Mouse (Mus musculus) heart, adult 2 months (tissue): ENCODE measurements around the gene Lonrf2. TPM values are rescaled to one million over a fixed set of nuclear protein-coding genes. Genes with fewer than 3 reads are reported as not detected.

Experiments used
- DNase-seq, 2 experiments: peaks; one replicate each; pipeline ENCODE4 v3.0.0; 2021
- H3K27ac ChIP-seq: fragments of 200-600 bp; 2 replicates; pipeline ENCODE4 v1.8.1; 2022
- H3K27me3 ChIP-seq: fragments of 200-500 bp; 2 replicates; pipeline ENCODE4 v1.6.1; 2012; ENCODE audit warnings: mild to moderate bottlenecking, low read length, inconsistent platforms, mixed read lengths; ENCODE audit not compliant: control insufficient read depth, insufficient read depth
- H3K36me3 ChIP-seq: fragments of 200-500 bp; 2 replicates; pipeline ENCODE4 v1.6.1; 2012; ENCODE audit warnings: low read length, inconsistent platforms; ENCODE audit not compliant: control insufficient read depth, insufficient read depth
- H3K4me1 ChIP-seq: fragments of 200-500 bp; 2 replicates; pipeline ENCODE4 v1.6.1; 2011; ENCODE audit warnings: low read length; ENCODE audit not compliant: control insufficient read depth, insufficient read depth
- H3K4me3 ChIP-seq: fragments of 200-600 bp; 2 replicates; pipeline ENCODE4 v1.8.1; 2022
- H3K79me2 ChIP-seq: fragments of 200-500 bp; replicated peaks from 2 replicates; pipeline ENCODE4 v1.6.1; 2012; ENCODE audit warnings: mild to moderate bottlenecking, inconsistent platforms, low read length, moderate library complexity, mixed read lengths; ENCODE audit not compliant: control insufficient read depth, insufficient read depth
- H3K9ac ChIP-seq: fragments of 200-500 bp; 2 replicates; pipeline ENCODE4 v1.6.1; 2012; ENCODE audit warnings: low read depth, mild to moderate bottlenecking, control low read depth, inconsistent platforms, low read length, mixed read lengths
- CTCF ChIP-seq: fragments of 200-600 bp; IDR thresholded peaks from 2 replicates; pipeline ENCODE4 v1.8.1; 2022; ENCODE audit warnings: antibody characterized with exemption, mild to moderate bottlenecking, moderate library complexity
- EP300 ChIP-seq: fragments of 200-500 bp; IDR thresholded peaks from 2 replicates; pipeline ENCODE4 v1.6.1; 2011; ENCODE audit warnings: low read depth, low read length, control low read depth; ENCODE audit not compliant: insufficient read depth
- POLR2A ChIP-seq: fragments of 200-500 bp; IDR thresholded peaks from 2 replicates; pipeline ENCODE4 v1.6.1; 2011; ENCODE audit warnings: mild to moderate bottlenecking, low read depth, low read length, control low read depth; ENCODE audit not compliant: insufficient read depth
- WGBS: fragments of 180-500 bp; shearing (Covaris S2); methylation state at CpG from one replicate; pipeline ENCODE4 v1.1.7; 2018; 5-methylcytosine and 5-hydroxymethylcytosine counted together
- intact Hi-C: fragments of 180-260 bp; cut with DNase I; formaldehyde crosslinking; loops from one replicate; pipeline ENCODE4 v1.15.1; 2025
- polyA plus RNA-seq: library from polyadenylated mRNA; depleted of rRNA; stranded (reverse); fragments of >200 nt; gene quantifications from 2 replicates; pipeline ENCODE4 v1.2.3, GENCODE M21; 2012
- total RNA-seq, 2 experiments: library from RNA; stranded (reverse); gene quantifications; 2 replicates each; pipeline ENCODE4 v1.2.3; 2021

Gene Lonrf2
- total and polyA plus RNA-seq, 3 experiments, result 2.6 to 3.8 (median 3.3) TPM

DNA sequence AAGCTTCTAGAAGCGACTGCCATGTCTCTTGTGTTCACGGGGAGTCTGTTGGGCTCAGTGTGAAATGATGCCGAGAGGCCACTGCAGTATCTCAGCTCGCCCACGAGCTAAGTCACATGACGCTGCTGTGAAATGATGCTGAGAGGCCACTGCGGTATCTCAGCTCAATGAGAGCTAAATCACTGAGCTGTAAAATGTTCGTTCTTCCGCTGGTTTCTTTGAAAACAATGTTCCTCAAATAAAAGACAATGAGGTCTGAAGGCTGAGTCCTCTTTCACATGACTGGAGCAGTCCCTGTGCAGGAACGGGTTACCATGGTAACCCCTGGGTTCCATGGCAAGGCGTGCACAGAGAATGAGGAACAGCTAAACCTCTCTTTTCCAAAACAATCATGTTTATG lies 11.5 kb upstream of the Lonrf2 start:
- intact Hi-C loops, result no loop called here
- Histone ChIP-seq H3K27ac (no peak overlapping the region), H3K9ac (no peak overlapping the region), H3K27me3 (no peaks in the 10 kb centered on the region), H3K36me3 (no peaks in the 10 kb centered on the region), H3K4me1 (no peaks in the 10 kb centered on the region), H3K79me2 (no peaks in the 10 kb centered on the region), H3K4me3 (no peak overlapping the region)
- 65% methylated on average over 11 of the region's 11 CpGs for WGBS
- DNase-seq, result no peak
- no peak for TF ChIP-seq POLR2A
- no peak for TF ChIP-seq EP300
- TF ChIP-seq CTCF, result no peak

DNA sequence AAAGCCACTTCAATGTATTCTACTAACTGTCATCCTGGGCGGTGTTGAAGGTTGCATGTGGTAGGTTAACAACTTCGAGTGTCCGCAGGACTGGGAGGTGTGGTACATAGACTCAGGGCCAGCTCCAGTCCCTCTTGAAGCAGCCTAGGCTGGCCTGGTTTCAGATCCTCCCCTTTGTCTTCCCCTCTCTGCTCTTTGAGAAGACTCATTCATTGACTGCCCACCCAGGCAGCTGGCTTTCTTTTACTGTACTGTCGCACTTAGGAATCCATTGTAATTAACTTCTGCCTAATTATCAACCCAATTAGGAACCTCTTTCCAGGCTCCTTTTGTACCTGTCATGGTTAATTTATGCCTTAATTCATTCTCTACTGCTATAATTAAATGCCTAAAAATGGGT lies 6.8 kb upstream of the Lonrf2 start:
- Histone ChIP-seq H3K9ac (no peak overlapping the region), H3K36me3 (no peaks in the 10 kb centered on the region), H3K79me2 (no peaks in the 10 kb centered on the region), H3K27ac (no peak overlapping the region), H3K4me1 (no peaks in the 10 kb centered on the region), H3K4me3 (no peak overlapping the region), H3K27me3 (no peaks in the 10 kb centered on the region)
- WGBS, result 77% methylated on average over 4 of the region's 4 CpGs
- intact Hi-C loops, result no loop called here
- DNase-seq, result no peak
- no peak for TF ChIP-seq CTCF
- no peak for TF ChIP-seq POLR2A
- no peak for TF ChIP-seq EP300

DNA sequence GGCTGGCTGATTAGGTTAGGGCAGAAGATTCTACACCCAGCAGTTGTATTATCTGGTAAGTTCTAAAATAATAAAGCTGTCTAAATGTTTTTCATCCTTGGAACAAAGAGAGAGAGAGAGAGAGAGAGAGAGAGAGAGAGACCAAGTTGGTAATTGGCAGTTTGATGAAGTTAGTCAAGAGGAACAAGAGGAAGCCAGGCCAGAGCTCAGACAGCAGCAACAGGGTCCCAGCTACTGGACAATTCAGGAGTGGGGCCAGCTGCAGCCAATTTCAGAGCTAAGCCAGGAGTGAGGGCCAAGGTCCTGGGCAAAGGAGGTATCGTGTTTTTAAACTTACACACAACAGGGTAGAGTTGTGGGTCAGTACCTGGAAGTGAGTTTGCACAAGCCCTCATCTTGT lies 6.3 kb upstream of the Lonrf2 start:
- no peak overlapping the region for H3K27ac ChIP-seq
- H3K9ac ChIP-seq, result no peak overlapping the region
- TF ChIP-seq POLR2A, result no peak
- TF ChIP-seq CTCF, result no peak
- no peak for TF ChIP-seq EP300
- H3K79me2 ChIP-seq, result no peaks in the 10 kb centered on the region
- H3K36me3 ChIP-seq, result no peaks in the 10 kb centered on the region
- intact Hi-C loops, result no loop called here
- 86% methylated on average over 1 of the region's 1 CpGs for WGBS
- DNase-seq, result no peak
- H3K4me3 ChIP-seq, result no peak overlapping the region
- no peaks in the 10 kb centered on the region for H3K27me3 ChIP-seq
- H3K4me1 ChIP-seq, result no peaks in the 10 kb centered on the region

- H3K9ac ChIP-seq, result no peak overlapping the region
- no peaks in the 10 kb centered on the region for H3K27me3 ChIP-seq
- H3K79me2 ChIP-seq, result no peaks in the 10 kb centered on the region
- WGBS, result 25% methylated on average over 1 of the region's 1 CpGs
- H3K36me3 ChIP-seq, result no peaks in the 10 kb centered on the region
- intact Hi-C loops, result no loop called here
- H3K4me3 ChIP-seq, result no peak overlapping the region
- H3K27ac ChIP-seq, result no peak overlapping the region
- no peaks in the 10 kb centered on the region for H3K4me1 ChIP-seq
- TF ChIP-seq POLR2A (no peak), CTCF (no peak), EP300 (no peak)
- DNase-seq, result no peak
Observed at GRCm38 (mm10) chr1:38839944-38840343, 3.4 kb upstream of the Lonrf2 start.

- H3K4me1 ChIP-seq, result no peaks in the 10 kb centered on the region
- no peaks in the 10 kb centered on the region for H3K79me2 ChIP-seq
- peak overlapping the region; percentile 51 for H3K4me3 ChIP-seq
- TF ChIP-seq EP300, result no peak
- no peak for TF ChIP-seq POLR2A
- TF ChIP-seq CTCF, result no peak
- peak; percentile 48 to 56 for DNase-seq
- H3K9ac ChIP-seq, result peak overlapping the region; percentile 57
- WGBS, result 3% methylated on average over 103 of the region's 103 CpGs
- H3K36me3 ChIP-seq, result no peaks in the 10 kb centered on the region
- no peak overlapping the region; the same call in 1 of the 2 replicates for H3K27ac ChIP-seq
- no peaks in the 10 kb centered on the region for H3K27me3 ChIP-seq
- intact Hi-C loops, result no loop called here
Observed at GRCm38 (mm10) chr1:38835568-38836476, 689 bp downstream of the Lonrf2 start.

GRCm38 (mm10) chr1:38834899-38835298 lies 1.6 kb downstream of the Lonrf2 start:
- H3K4me3 ChIP-seq, result no peak overlapping the region
- no peak for DNase-seq
- no peaks in the 10 kb centered on the region for H3K79me2 ChIP-seq
- H3K9ac ChIP-seq, result no peak overlapping the region
- no peak overlapping the region for H3K27ac ChIP-seq
- 54% methylated on average over 3 of the region's 3 CpGs for WGBS
- H3K4me1 ChIP-seq, result no peaks in the 10 kb centered on the region
- no peaks in the 10 kb centered on the region for H3K36me3 ChIP-seq
- TF ChIP-seq POLR2A (no peak), CTCF (peak; percentile 51)
- intact Hi-C loops, result no loop called here
- H3K27me3 ChIP-seq, result no peaks in the 10 kb centered on the region
